Mouse (Mus musculus) kidney, embryonic 14.5 days (tissue): ENCODE measurements around the gene Hes2. TPM values are rescaled to one million over a fixed set of nuclear protein-coding genes. Genes with fewer than 3 reads are reported as not detected.

ENCODE experiments used
- ATAC-seq: fragments of 200-750 bp; cut with Nextera tagmentation; 2 replicates; pipeline ENCODE4 v1.8.0; 2017; ENCODE audit warnings: moderate number of reproducible peaks, mild to moderate bottlenecking, moderate TSS enrichment, moderate library complexity; ENCODE audit not compliant: low FRiP score, low TSS enrichment
- H3K27ac ChIP-seq: fragments of 300-500 bp; sonication (generic); 2 replicates; pipeline ENCODE4 v1.5.1; 2014; ENCODE audit warnings: low read depth, mild to moderate bottlenecking, low read length, moderate library complexity, mixed read lengths
- H3K27me3 ChIP-seq: fragments of 300-500 bp; sonication (generic); 2 replicates; pipeline ENCODE4 v1.6.1; 2014; ENCODE audit warnings: mild to moderate bottlenecking, low read length; ENCODE audit not compliant: control insufficient read depth, insufficient read depth
- H3K36me3 ChIP-seq: fragments of 300-500 bp; sonication (generic); 2 replicates; pipeline ENCODE4 v1.6.1; 2014; ENCODE audit warnings: low read length, mixed read lengths; ENCODE audit not compliant: control insufficient read depth, insufficient read depth
- H3K4me1 ChIP-seq: fragments of 300-500 bp; sonication (generic); 2 replicates; pipeline ENCODE4 v1.6.1; 2014; ENCODE audit warnings: low read length, mixed read lengths; ENCODE audit not compliant: control insufficient read depth, insufficient read depth
- H3K4me2 ChIP-seq: fragments of 300-500 bp; sonication (generic); replicated peaks from 2 replicates; pipeline ENCODE4 v1.6.1; 2014; ENCODE audit warnings: low read depth, mild to moderate bottlenecking, low read length
- H3K4me3 ChIP-seq: fragments of 300-500 bp; sonication (generic); 2 replicates; pipeline ENCODE4 v1.5.1; 2014; ENCODE audit warnings: mild to moderate bottlenecking, low read length
- H3K9ac ChIP-seq: fragments of 300-500 bp; sonication (generic); 2 replicates; pipeline ENCODE4 v1.6.1; 2014; ENCODE audit warnings: low read depth, mild to moderate bottlenecking, low read length, moderate library complexity
- H3K9me3 ChIP-seq: fragments of 300-500 bp; sonication (generic); 2 replicates; pipeline ENCODE4 v1.6.1; 2016; ENCODE audit warnings: low read length; ENCODE audit not compliant: control insufficient read depth
- WGBS: fragments of 180-500 bp; shearing (Covaris S2); extraction: QIAGEN DNeasy Blood & Tissue Kit; methylation state at CpG from one replicate; pipeline ENCODE4 v1.1.7; 2014; 5-methylcytosine and 5-hydroxymethylcytosine counted together
- polyA plus RNA-seq: library from polyadenylated mRNA; unstranded; fragments of >200 nt; fragmentation: Nextera tagmentation; extraction: Ambion mirVana; gene quantifications from 2 replicates; pipeline ENCODE4 v1.2.1, GENCODE M21; 2014

Gene Hes2
- polyA plus RNA-seq, 1 experiment from 2014 or later, result not detected

- Histone ChIP-seq H3K27ac (peak within 1 kb of the TSS; percentile 9; the same call in 1 of the 2 replicates), H3K9me3 (no peaks in the 10 kb centered on the region), H3K4me1 (peaks cover 11% of the 10 kb centered on the region; the same call in 1 of the 2 replicates), H3K36me3 (no peaks in the 10 kb centered on the region), H3K4me2 (peak within 1 kb of the TSS; percentile 96), H3K9ac (peak within 1 kb of the TSS; percentile 76), H3K4me3 (peak within 1 kb of the TSS; percentile 76), H3K27me3 (peaks cover 5% of the 10 kb centered on the region)
- ATAC-seq, result peak; percentile 97
- WGBS, result under 1% methylated on average over 91 of the region's 108 CpGs
Measured at GRCm38 (mm10) chr4:152177537-152178343, 19.1 kb downstream of the Hes2 start, which contains the start of gene Acot7. Gene Acot7 (plus strand): TSS chr4:152178134.

DNA sequence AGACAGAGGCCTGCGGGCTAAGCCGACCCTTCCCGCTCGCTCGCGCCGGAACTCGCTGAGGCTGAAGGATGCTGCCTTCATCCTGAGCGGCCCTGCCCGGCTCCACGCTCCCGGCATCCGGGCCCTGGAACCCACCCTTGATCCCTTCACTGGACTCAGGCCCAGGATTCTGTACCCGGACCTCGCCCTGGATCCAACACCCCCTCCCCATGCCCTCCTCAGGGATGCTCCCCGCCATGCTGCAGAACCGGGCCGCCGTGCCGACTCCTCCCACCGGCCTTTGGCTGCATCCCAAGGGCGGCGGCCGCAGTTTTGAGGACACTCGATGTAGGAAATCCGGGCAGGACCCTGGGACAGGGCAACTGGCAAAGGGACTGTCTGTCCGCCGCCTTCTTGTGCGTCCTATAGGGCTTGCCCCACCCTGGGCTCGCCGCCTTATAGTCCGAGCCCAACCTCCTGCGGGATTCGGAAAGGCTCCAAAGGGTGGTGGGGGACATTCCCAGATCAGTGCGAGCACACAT lies 19.7 kb downstream of the Hes2 start:
- peak overlapping the region; percentile 96 for H3K4me2 ChIP-seq
- ATAC-seq, result peak; percentile 66
- WGBS, result under 1% methylated on average over 35 of the region's 35 CpGs
- peaks cover 11% of the 10 kb centered on the region; the same call in 1 of the 2 replicates for H3K4me1 ChIP-seq
- peak overlapping the region; percentile 68 for H3K9ac ChIP-seq
- peak overlapping the region; percentile 76 for H3K4me3 ChIP-seq
- peaks cover 5% of the 10 kb centered on the region for H3K27me3 ChIP-seq
- H3K36me3 ChIP-seq, result no peaks in the 10 kb centered on the region
- no peaks in the 10 kb centered on the region for H3K9me3 ChIP-seq
- H3K27ac ChIP-seq, result peak overlapping the region; percentile 9; the same call in 1 of the 2 replicates

- H3K4me1 ChIP-seq, result peaks cover 11% of the 10 kb centered on the region; the same call in 1 of the 2 replicates
- WGBS, result 11% methylated on average over 16 of the region's 16 CpGs
- H3K27ac ChIP-seq, result no peak overlapping the region
- peaks cover 5% of the 10 kb centered on the region for H3K27me3 ChIP-seq
- peak overlapping the region; percentile 96 for H3K4me2 ChIP-seq
- H3K9ac ChIP-seq, result peak overlapping the region; percentile 68; the same call in 1 of the 2 replicates
- ATAC-seq, result no peak
- H3K36me3 ChIP-seq, result no peaks in the 10 kb centered on the region
- H3K9me3 ChIP-seq, result no peaks in the 10 kb centered on the region
- H3K4me3 ChIP-seq, result peak overlapping the region; percentile 76
Measured at GRCm38 (mm10) chr4:152178916-152179705, 20.4 kb downstream of the Hes2 start.

GRCm38 (mm10) chr4:152179946-152180660 lies 21.4 kb downstream of the Hes2 start:
- Histone ChIP-seq H3K4me2 (no peak overlapping the region), H3K9me3 (no peaks in the 10 kb centered on the region), H3K4me3 (no peak overlapping the region), H3K4me1 (peaks cover 12% of the 10 kb centered on the region), H3K27me3 (peaks cover 5% of the 10 kb centered on the region), H3K27ac (no peak overlapping the region), H3K9ac (no peak overlapping the region), H3K36me3 (no peaks in the 10 kb centered on the region)
- 68% methylated on average over 16 of the region's 16 CpGs for WGBS
- ATAC-seq, result no peak

DNA sequence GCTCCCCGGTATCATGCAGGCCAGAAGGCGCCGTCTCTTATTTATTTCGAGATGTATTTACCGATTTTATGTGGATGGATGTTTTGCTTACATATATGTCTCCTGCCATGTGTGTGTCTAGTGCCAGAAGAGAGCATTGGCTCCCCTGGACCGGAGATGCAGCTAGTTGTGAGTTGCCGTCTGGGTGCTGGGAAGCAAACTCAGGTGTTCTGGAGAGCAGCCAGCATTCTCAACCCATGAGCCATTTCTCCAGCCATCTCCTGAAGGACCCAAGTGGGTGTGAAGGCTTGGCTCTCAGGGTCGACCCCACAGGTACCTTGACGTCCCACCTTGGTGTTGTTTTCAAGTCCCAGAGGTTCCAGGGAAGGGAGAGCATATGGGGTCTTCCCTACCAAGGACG lies 23.5 kb downstream of the Hes2 start:
- no peak overlapping the region for H3K4me2 ChIP-seq
- H3K27me3 ChIP-seq, result peaks cover 5% of the 10 kb centered on the region
- no peaks in the 10 kb centered on the region for H3K36me3 ChIP-seq
- no peaks in the 10 kb centered on the region for H3K9me3 ChIP-seq
- H3K4me3 ChIP-seq, result no peak overlapping the region
- peaks cover 33% of the 10 kb centered on the region for H3K4me1 ChIP-seq
- H3K27ac ChIP-seq, result no peak overlapping the region
- 84% methylated on average over 10 of the region's 10 CpGs for WGBS
- no peak for ATAC-seq
- H3K9ac ChIP-seq, result no peak overlapping the region

DNA sequence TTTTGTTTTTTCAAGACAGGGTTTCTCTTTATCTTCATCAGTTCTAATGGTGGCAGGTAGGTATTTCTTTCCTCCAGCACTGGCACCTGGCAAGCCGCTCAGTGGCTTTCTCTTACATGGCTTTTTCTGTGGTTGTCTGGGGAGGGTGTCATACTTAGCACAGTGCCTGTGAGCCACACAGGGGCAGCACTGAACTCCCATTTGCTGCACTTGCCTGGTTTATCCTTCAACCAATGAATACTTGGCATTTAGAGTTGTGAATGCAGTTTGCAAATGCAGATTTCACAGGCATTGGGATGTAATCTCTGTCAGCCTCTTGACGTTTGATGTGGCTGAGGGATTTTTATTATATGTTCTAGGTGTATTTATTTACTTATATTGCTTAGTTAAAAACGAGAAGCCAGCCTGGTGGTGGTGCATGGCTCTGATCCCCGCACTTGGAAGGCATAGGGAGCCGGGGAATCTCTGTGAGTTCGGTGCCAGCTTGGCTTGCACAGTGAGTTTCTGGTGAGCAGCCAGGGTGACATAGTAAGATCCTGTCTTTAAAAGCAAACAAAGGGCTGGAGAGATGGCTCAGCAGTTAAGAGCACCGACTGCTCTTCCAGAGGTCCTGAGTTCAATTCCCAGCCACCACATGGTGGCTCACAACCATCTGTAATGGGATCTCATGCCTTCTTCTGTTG lies 25.8 kb downstream of the Hes2 start:
- H3K9ac ChIP-seq, result no peak overlapping the region
- 68% methylated on average over 7 of the region's 7 CpGs for WGBS
- no peaks in the 10 kb centered on the region for H3K36me3 ChIP-seq
- H3K27ac ChIP-seq, result no peak overlapping the region
- no peaks in the 10 kb centered on the region for H3K27me3 ChIP-seq
- H3K9me3 ChIP-seq, result no peaks in the 10 kb centered on the region
- H3K4me3 ChIP-seq, result no peak overlapping the region
- no peak overlapping the region for H3K4me2 ChIP-seq
- no peak for ATAC-seq
- H3K4me1 ChIP-seq, result peaks cover 23% of the 10 kb centered on the region

- peak; percentile 78 for ATAC-seq
- Histone ChIP-seq H3K36me3 (no peaks in the 10 kb centered on the region), H3K4me3 (peak overlapping the region; percentile 25; the same call in 1 of the 2 replicates), H3K27ac (peak overlapping the region; percentile 90), H3K9me3 (no peaks in the 10 kb centered on the region), H3K4me1 (peaks cover 23% of the 10 kb centered on the region), H3K4me2 (peak overlapping the region; percentile 54), H3K27me3 (no peaks in the 10 kb centered on the region), H3K9ac (peak overlapping the region; percentile 59; the same call in 1 of the 2 replicates)
- WGBS, result 3% methylated on average over 3 of the region's 3 CpGs
Measured at GRCm38 (mm10) chr4:152185137-152185509, 26.5 kb downstream of the Hes2 start.
